Mouse (Mus musculus): Measurements from ENCODE around the gene Uba7. TPM values are rescaled to one million over a fixed set of nuclear protein-coding genes. Genes with fewer than 3 reads are reported as not detected.
"Not testable (repeated sequence)": the region's sequence is repeated elsewhere in the genome, so short reads cannot be mapped to it uniquely, and the experiment has no call there.

Uba7 gene
- polyA plus RNA-seq, 1 experiment from 2014 or later = 11.9 TPM

DNA sequence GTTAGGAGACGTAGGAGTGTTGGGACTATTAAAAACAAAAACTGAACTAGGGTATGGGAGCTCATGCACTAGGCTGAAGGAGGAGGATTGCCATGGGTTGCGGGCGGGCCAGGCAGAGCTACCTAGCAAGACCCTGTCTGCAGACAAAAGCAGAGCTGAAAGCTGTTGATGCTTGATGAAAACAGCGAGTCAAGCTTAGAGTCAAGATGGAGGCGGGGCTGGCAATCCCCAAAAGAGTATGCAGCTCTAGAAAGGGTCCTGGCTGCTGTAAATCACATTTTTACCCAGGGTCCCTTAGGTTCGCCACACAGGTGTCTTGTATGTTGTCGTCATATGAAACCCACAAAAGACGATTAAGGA, 28.2 kb downstream of the Uba7 start:
- H3K4me3 ChIP-seq = peak overlapping the region; percentile 97
- H3K27ac ChIP-seq (replicated peaks) = peak overlapping the region; percentile 97
- H3K9me3 ChIP-seq = no peaks in the 10 kb centered on the region
- peak; percentile 21 for DNase-seq (ENCODE audit: low spot score)
- WGBS = 23% methylated on average over 8 of the region's 8 CpGs
- H3K4me1 ChIP-seq = peaks cover 27% of the 10 kb centered on the region
- H3K36me3 ChIP-seq (replicated peaks) = peaks cover 16% of the 10 kb centered on the region
- H3K27me3 ChIP-seq (replicated peaks; ENCODE audit: low read depth, poor library complexity, severe bottlenecking) = no peaks in the 10 kb centered on the region

DNA sequence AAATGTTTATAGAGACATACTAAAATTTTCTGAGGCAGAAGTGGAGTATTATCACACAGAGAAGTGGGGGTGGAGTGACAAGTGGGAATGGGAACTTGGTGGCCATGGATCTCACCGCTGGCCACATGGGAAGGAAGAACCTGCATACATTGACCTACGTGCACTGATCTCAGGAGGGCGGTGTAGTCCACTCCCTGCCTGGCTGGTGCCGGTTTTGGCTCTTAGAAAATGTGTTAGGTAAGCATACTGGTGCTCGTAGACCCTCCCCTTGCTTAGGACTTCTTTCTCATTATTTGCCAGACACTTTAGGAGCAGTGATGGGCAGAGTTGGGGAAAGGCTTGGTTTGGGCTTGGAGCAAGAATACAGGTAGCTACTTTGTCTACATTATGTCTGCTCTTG, 32.7 kb downstream of the Uba7 start:
- no peak overlapping the region for H3K4me3 ChIP-seq
- 93% methylated on average over 5 of the region's 5 CpGs for WGBS
- DNase-seq (ENCODE audit: low spot score) = no peak
- H3K4me1 ChIP-seq = peaks cover 19% of the 10 kb centered on the region
- peaks cover 44% of the 10 kb centered on the region for H3K36me3 ChIP-seq (replicated peaks)
- H3K27ac ChIP-seq (replicated peaks) = no peak overlapping the region
- no peaks in the 10 kb centered on the region for H3K9me3 ChIP-seq
- no peaks in the 10 kb centered on the region for H3K27me3 ChIP-seq (replicated peaks; ENCODE audit: low read depth, poor library complexity, severe bottlenecking)

DNA sequence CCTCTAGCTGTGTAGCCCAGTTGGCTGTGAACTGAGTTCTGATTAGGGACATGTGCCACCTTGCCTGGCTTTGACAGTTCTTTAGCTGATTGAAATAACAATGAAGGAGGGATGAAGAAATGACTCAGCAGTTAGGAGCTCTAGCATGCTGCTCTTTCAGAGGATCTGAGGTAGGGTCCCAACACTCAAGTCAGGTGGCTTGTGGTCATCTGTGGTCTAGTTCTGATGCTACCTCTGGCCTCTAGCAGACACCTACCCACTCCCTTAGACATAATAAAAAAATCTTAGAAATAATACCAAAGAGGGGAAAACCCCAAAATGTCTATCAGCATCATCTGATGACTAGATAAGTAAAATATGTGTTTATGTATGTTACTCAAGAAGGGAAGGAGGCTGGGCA, 35.1 kb downstream of the Uba7 start:
- DNase-seq (ENCODE audit: low spot score) = no peak
- Histone ChIP-seq H3K36me3 (replicated peaks) (peaks cover 54% of the 10 kb centered on the region), H3K4me1 (no peaks in the 10 kb centered on the region)

DNA sequence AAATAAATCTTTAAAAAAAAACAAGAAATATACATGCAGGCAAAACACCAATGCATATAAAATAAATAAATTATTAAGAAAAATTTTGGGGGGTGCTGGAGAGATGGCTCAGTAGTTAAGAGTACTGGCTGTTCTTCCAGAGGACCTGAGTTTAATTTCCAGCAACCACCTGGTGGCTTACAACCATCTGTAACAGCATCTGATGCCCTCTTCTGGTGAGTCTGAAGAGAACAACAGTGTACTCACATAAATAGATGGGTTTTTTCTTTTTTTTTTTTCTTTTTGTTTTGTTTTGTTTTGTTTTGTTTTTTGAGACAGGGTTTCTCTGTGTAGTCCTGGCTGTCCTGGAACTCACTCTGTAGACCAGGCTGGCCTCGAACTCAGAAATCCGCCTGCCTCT, 38.3 kb downstream of the Uba7 start:
- 95% methylated on average over 2 of the region's 2 CpGs for WGBS
- peaks cover 70% of the 10 kb centered on the region for H3K36me3 ChIP-seq (replicated peaks)
- H3K4me1 ChIP-seq; H3K4me3 ChIP-seq; DNase-seq (ENCODE audit: low spot score); H3K9me3 ChIP-seq; H3K27me3 ChIP-seq (replicated peaks; ENCODE audit: low read depth, poor library complexity, severe bottlenecking); H3K27ac ChIP-seq (replicated peaks): not testable (repeated sequence)

More for the DNA sequence above, 35.1 kb downstream of the Uba7 start:
- Histone ChIP-seq H3K27me3 (replicated peaks; ENCODE audit: low read depth, poor library complexity, severe bottlenecking) (no peaks in the 10 kb centered on the region), H3K4me3 (no peak overlapping the region), H3K9me3 (no peaks in the 10 kb centered on the region), H3K27ac (replicated peaks) (no peak overlapping the region)

DNA sequence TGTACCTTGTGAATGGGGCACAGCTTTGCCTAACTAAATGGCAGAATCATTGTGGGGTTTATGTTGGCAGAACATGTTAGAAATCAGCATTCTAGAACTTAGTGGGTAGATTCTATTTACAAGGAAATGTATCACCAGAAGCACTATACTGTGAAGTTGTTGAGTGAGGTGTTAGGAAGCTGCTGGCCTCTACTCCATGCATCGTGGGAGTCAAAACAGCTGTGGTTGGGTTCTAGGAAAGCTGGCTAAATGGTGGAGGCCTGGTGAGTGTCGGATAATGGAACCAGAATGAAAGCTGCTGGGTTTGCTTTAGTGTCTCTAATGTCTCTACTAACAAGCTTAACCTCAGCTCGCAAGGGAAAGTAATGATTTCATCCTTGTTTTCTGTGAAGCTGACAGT, 41.8 kb downstream of the Uba7 start:
- Histone ChIP-seq H3K36me3 (replicated peaks) (peaks cover 55% of the 10 kb centered on the region), H3K9me3 (no peaks in the 10 kb centered on the region), H3K4me1 (no peaks in the 10 kb centered on the region), H3K4me3 (no peak overlapping the region), H3K27ac (replicated peaks) (no peak overlapping the region), H3K27me3 (replicated peaks; ENCODE audit: low read depth, poor library complexity, severe bottlenecking) (no peaks in the 10 kb centered on the region)
- 86% methylated on average over 3 of the region's 3 CpGs for WGBS
- no peak for DNase-seq (ENCODE audit: low spot score)

DNA sequence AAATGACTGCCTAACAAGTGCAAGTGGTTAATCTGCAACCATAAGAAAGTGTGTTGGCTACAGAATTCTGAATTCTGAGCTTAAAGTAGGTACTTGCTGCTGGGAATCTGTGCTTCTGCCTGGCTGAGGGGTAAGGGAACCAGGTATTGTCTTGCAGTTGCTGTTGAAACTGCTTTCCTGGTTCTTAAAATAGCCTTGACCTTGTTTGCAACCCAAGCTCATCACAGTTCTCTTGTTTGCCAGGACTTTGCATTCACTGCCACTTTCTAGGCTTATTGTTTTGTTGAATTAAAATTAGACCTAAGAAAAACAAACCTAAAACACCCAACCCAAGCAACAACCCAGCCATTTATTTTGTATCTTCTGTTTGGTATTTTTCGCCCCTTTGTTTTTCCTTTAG, 45.4 kb downstream of the Uba7 start:
- no peaks in the 10 kb centered on the region for H3K9me3 ChIP-seq
- H3K27me3 ChIP-seq (replicated peaks; ENCODE audit: low read depth, poor library complexity, severe bottlenecking) = no peaks in the 10 kb centered on the region
- no peak overlapping the region for H3K27ac ChIP-seq (replicated peaks)
- no peaks in the 10 kb centered on the region for H3K4me1 ChIP-seq
- no peak overlapping the region for H3K4me3 ChIP-seq
- no peak for DNase-seq (ENCODE audit: low spot score)
- WGBS = 88% methylated on average over 1 of the region's 1 CpGs
- peaks cover 44% of the 10 kb centered on the region for H3K36me3 ChIP-seq (replicated peaks)

DNA sequence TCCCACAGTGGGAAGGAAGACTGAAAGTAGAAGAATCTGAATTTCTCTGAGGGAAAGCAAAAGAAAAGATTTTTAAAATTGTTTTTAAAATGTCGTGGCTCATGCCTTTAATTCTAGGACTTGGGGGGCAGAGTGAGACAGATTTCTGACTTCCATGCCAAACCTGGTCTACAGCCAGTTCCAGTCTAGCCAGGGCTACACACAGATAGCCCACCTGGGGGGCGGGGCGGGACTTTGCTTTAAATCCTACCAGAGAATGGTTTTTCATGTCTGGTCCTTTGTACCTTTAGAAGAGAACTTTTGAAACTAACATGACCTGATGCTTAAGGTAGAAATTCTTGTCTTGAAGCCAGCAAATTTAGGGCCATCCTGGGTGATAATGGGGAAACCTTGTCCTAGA, 47.9 kb downstream of the Uba7 start:
- Histone ChIP-seq H3K27me3 (replicated peaks; ENCODE audit: low read depth, poor library complexity, severe bottlenecking) (no peaks in the 10 kb centered on the region), H3K4me3 (no peak overlapping the region), H3K36me3 (replicated peaks) (peaks cover 51% of the 10 kb centered on the region), H3K27ac (replicated peaks) (no peak overlapping the region), H3K9me3 (no peaks in the 10 kb centered on the region), H3K4me1 (no peaks in the 10 kb centered on the region)
- WGBS = 94% methylated on average over 3 of the region's 3 CpGs
- no peak for DNase-seq (ENCODE audit: low spot score)

DNA sequence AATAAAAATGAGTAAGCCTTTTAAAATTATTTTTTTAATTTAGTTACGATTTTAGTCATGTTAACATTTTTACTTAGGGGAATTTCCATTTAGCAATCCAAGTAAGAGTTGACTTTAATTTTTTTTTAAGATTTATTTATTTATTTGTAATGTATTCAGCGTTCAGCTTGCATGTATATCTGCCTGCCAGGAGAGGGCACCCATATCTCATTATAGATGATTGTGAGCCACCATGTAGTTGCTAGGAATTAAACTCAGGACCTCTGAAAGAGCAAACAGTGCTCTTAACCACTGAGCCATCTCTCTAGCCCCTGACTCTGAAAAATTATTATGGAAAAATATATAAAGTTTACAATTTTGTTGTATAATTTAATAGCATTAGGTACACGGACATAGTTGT, 51.3 kb downstream of the Uba7 start:
- Histone ChIP-seq H3K27me3 (replicated peaks; ENCODE audit: low read depth, poor library complexity, severe bottlenecking) (no peaks in the 10 kb centered on the region), H3K4me3 (no peak overlapping the region), H3K4me1 (no peaks in the 10 kb centered on the region), H3K36me3 (replicated peaks) (peaks cover 70% of the 10 kb centered on the region), H3K27ac (replicated peaks) (no peak overlapping the region), H3K9me3 (no peaks in the 10 kb centered on the region)
- DNase-seq (ENCODE audit: low spot score) = no peak
- WGBS = 90% methylated on average over 3 of the region's 3 CpGs

DNA sequence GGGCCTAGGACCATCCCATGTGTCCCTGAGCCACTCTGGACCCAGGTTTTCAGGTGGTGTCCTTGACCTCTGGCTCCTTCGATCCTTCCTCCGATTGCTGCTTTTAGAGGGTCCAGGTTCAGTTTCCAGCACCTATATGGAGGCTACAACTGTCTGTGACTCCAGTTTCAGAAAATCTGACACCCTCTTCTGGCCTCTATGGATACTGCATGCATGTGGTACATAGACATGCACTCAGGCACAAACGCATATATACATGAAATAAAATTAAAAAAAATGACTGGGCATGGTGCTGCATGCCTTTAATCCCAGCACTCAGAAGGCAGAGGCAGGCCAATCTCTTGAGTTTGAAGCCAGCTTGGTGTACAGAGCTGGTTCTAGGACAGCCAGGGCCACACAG, 52.6 kb downstream of the Uba7 start:
- H3K27ac ChIP-seq (replicated peaks) = no peak overlapping the region
- H3K4me1 ChIP-seq = no peaks in the 10 kb centered on the region
- no peak for DNase-seq (ENCODE audit: low spot score)
- no peaks in the 10 kb centered on the region for H3K27me3 ChIP-seq (replicated peaks; ENCODE audit: low read depth, poor library complexity, severe bottlenecking)
- peaks cover 83% of the 10 kb centered on the region for H3K36me3 ChIP-seq (replicated peaks)
- H3K9me3 ChIP-seq = no peaks in the 10 kb centered on the region
- WGBS = 98% methylated on average over 3 of the region's 3 CpGs
- no peak overlapping the region for H3K4me3 ChIP-seq

DNA sequence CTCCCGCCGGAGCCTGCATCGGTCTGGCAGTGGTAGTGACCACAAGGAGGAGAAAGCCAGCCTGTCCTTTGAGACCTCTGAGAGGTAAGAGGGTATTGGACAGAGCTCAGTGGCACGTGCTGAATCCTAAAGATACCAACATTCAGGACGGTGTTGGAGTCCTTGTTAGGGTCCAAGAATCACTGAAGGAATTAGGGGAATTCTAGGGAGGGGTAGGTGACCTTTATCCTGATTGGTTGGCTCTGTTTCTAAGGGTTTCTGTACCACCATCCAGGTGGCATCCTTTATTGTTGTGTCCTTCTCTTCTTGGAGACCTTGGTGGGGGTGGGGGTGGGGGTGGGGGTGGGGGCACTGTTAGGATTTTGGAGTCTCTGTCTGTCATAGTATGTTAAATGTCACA, 56.8 kb downstream of the Uba7 start:
- no peaks in the 10 kb centered on the region for H3K9me3 ChIP-seq
- H3K27ac ChIP-seq (replicated peaks) = no peak overlapping the region
- no peak for DNase-seq (ENCODE audit: low spot score)
- H3K4me1 ChIP-seq = no peaks in the 10 kb centered on the region
- H3K36me3 ChIP-seq (replicated peaks) = peaks cover 89% of the 10 kb centered on the region
- no peak overlapping the region for H3K4me3 ChIP-seq
- no peaks in the 10 kb centered on the region for H3K27me3 ChIP-seq (replicated peaks; ENCODE audit: low read depth, poor library complexity, severe bottlenecking)
- WGBS = 88% methylated on average over 5 of the region's 5 CpGs

Other genes with a start within 250 kb of the Uba7 start
- gene Rbm5, start 204.5 kb upstream of the Uba7 start, polyA plus RNA-seq (2016; fragmentation: Nextera tagmentation; extraction: Ambion mirVana) = 200 and 206 TPM in 2 replicates
- gene Rbm6, start 102.3 kb upstream of the Uba7 start, polyA plus RNA-seq (2016; fragmentation: Nextera tagmentation; extraction: Ambion mirVana) = 114 and 116 TPM in 2 replicates
- gene Mon1a, start 87.4 kb upstream of the Uba7 start, polyA plus RNA-seq (2016; fragmentation: Nextera tagmentation; extraction: Ambion mirVana) = 12.2 and 12.7 TPM in 2 replicates
- 0.65 and 1.1 TPM in 2 replicates for gene Mst1r, start 68.6 kb upstream of the Uba7 start, polyA plus RNA-seq (2016; fragmentation: Nextera tagmentation; extraction: Ambion mirVana)
- not detected in 2 replicates for gene Actl11, start 47.0 kb upstream of the Uba7 start, polyA plus RNA-seq (2016; fragmentation: Nextera tagmentation; extraction: Ambion mirVana)
- 7.6 and 7.9 TPM in 2 replicates for gene Camkv, start 39.8 kb upstream of the Uba7 start, polyA plus RNA-seq (2016; fragmentation: Nextera tagmentation; extraction: Ambion mirVana)
- gene Traip, start 25.4 kb upstream of the Uba7 start, polyA plus RNA-seq (2016; fragmentation: Nextera tagmentation; extraction: Ambion mirVana) = 38.8 and 41.5 TPM in 2 replicates
- 2.9 and 4.4 TPM in 2 replicates for gene Gm20661, start 7.6 kb downstream of the Uba7 start, polyA plus RNA-seq (2016; fragmentation: Nextera tagmentation; extraction: Ambion mirVana)
- 99.3 and 112 TPM in 2 replicates for gene Inka1, start 10.4 kb downstream of the Uba7 start, polyA plus RNA-seq (2016; fragmentation: Nextera tagmentation; extraction: Ambion mirVana)
- gene Cdhr4, start 17.0 kb downstream of the Uba7 start, polyA plus RNA-seq (2016; fragmentation: Nextera tagmentation; extraction: Ambion mirVana) = 4.6 and 6.5 TPM in 2 replicates
- 0.41 and 0.52 TPM in 2 replicates for gene Gm20662, start 20.8 kb downstream of the Uba7 start, polyA plus RNA-seq (2016; fragmentation: Nextera tagmentation; extraction: Ambion mirVana)
- gene Ip6k1, start 27.0 kb downstream of the Uba7 start, polyA plus RNA-seq (2016; fragmentation: Nextera tagmentation; extraction: Ambion mirVana) = 57.1 and 57.3 TPM in 2 replicates
- gene Gmppb, start 73.7 kb downstream of the Uba7 start, polyA plus RNA-seq (2016; fragmentation: Nextera tagmentation; extraction: Ambion mirVana) = 23.3 and 26.1 TPM in 2 replicates
- 2.7 and 2.8 TPM in 2 replicates for gene Amigo3, start 77.7 kb downstream of the Uba7 start, polyA plus RNA-seq (2016; fragmentation: Nextera tagmentation; extraction: Ambion mirVana)
- gene Mst1, start 104.9 kb downstream of the Uba7 start, polyA plus RNA-seq (2016; fragmentation: Nextera tagmentation; extraction: Ambion mirVana) = 0.43 and 0.69 TPM in 2 replicates
- 32.7 and 34.1 TPM in 2 replicates for gene Rnf123, start 107.8 kb downstream of the Uba7 start, polyA plus RNA-seq (2016; fragmentation: Nextera tagmentation; extraction: Ambion mirVana)
- gene Apeh, start 119.1 kb downstream of the Uba7 start, polyA plus RNA-seq (2016; fragmentation: Nextera tagmentation; extraction: Ambion mirVana) = 68.3 and 72.8 TPM in 2 replicates
- 1.4 and 1.7 TPM in 2 replicates for gene Bsn, start 214.9 kb downstream of the Uba7 start, polyA plus RNA-seq (2016; fragmentation: Nextera tagmentation; extraction: Ambion mirVana)

All from embryonic facial prominence, embryonic 10.5 days (tissue).